ENCODE assay signal across 13 mouse cellular contexts in genomic region chr11:107761790-107762500, GRCm38 (mm10). TPM values are rescaled to one million over a fixed set of nuclear protein-coding genes. Genes with fewer than 3 reads are reported as not detected.
DNase-seq lines count a peak whose midpoint lies in the region; ATAC-seq and TF ChIP-seq lines count a peak whose summit lies in the region.
"Had no signal": no experiment of that assay in that cellular context is flagged by ENCODE, and none has a peak within 500 bp of the region (broad histone marks: within the 10 kb centered on the region; RNA-seq: fewer than 3 reads in every experiment).

No protein-coding gene starts in this region.

- ATAC-seq in liver, embryonic 16.5 days (ENCODE audit: low read depth), result peak; percentile 50; the same call in 1 of the 2 replicates
- no peak for ATAC-seq in liver, embryonic 11.5 days (replicated peaks; ENCODE audit: low FRiP score)
- ATAC-seq in hindbrain, embryonic 13.5 days (ENCODE audit: low FRiP score), result no peak
- no peak for ATAC-seq in neural tube, embryonic 13.5 days (ENCODE audit: low read depth)

- no peak overlapping the region for H3K4me2 ChIP-seq in liver, embryonic 16.5 days (ENCODE audit: low read depth, low read length)
- no peak overlapping the region for H3K4me2 ChIP-seq in liver, embryonic 11.5 days
- H3K4me2 ChIP-seq in hindbrain, embryonic 13.5 days, result no peak overlapping the region
- H3K4me2 ChIP-seq in neural tube, embryonic 13.5 days, result no peak overlapping the region
- H3K4me2 ChIP-seq: heart, embryonic 11.5 days had no signal

- WGBS in cerebellum, adult 2 months, result 15% methylated on average over 10 of the region's 10 CpGs
- WGBS in liver, embryonic 16.5 days (ENCODE audit: insufficient replicate concordance), result 53% methylated on average over 10 of the region's 10 CpGs
- WGBS in liver, embryonic 11.5 days, result 61% methylated on average over 10 of the region's 10 CpGs
- 67% methylated on average over 10 of the region's 10 CpGs for WGBS in hindbrain, embryonic 13.5 days
- 67% methylated on average over 10 of the region's 10 CpGs for WGBS in neural tube, embryonic 13.5 days

- H3K27me3 ChIP-seq in cerebellum, adult 2 months (ENCODE audit: control insufficient read depth, insufficient read depth, low read length), result no peaks in the 10 kb centered on the region
- no peaks in the 10 kb centered on the region for H3K27me3 ChIP-seq in liver, embryonic 16.5 days (ENCODE audit: control insufficient read depth, insufficient read depth, low read depth, low read length)
- H3K27me3 ChIP-seq in liver, embryonic 11.5 days (replicated peaks; ENCODE audit: control insufficient read depth, insufficient read depth, low read length), result no peaks in the 10 kb centered on the region
- H3K27me3 ChIP-seq in hindbrain, embryonic 13.5 days, result no peaks in the 10 kb centered on the region
- H3K27me3 ChIP-seq in neural tube, embryonic 13.5 days, result no peaks in the 10 kb centered on the region

- H3K36me3 ChIP-seq in liver, embryonic 16.5 days (ENCODE audit: control insufficient read depth, insufficient read depth), result no peaks in the 10 kb centered on the region
- H3K36me3 ChIP-seq in liver, embryonic 11.5 days (ENCODE audit: control insufficient read depth, insufficient read depth, low read length), result no peaks in the 10 kb centered on the region
- H3K36me3 ChIP-seq in hindbrain, embryonic 13.5 days, result peaks cover 6% of the 10 kb centered on the region; the same call in 1 of the 2 replicates
- H3K36me3 ChIP-seq in neural tube, embryonic 13.5 days, result peaks cover 10% of the 10 kb centered on the region; the same call in 1 of the 2 replicates
- H3K36me3 ChIP-seq: embryonic facial prominence, embryonic 10.5 days had no signal

- H3K27ac ChIP-seq in cerebellum, adult 2 months (ENCODE audit: insufficient read depth, low read length), result no peak overlapping the region
- no peak overlapping the region for H3K27ac ChIP-seq in liver, embryonic 16.5 days (ENCODE audit: low read length)
- H3K27ac ChIP-seq in liver, embryonic 11.5 days (ENCODE audit: low read depth, low read length), result no peak overlapping the region
- peak overlapping the region; percentile 95 for H3K27ac ChIP-seq in hindbrain, embryonic 13.5 days
- H3K27ac ChIP-seq in neural tube, embryonic 13.5 days (replicated peaks), result peak overlapping the region; percentile 95
- H3K27ac ChIP-seq: embryonic facial prominence, embryonic 10.5 days; macrophage had no signal

- no peak for TF ChIP-seq POLR2A in cerebellum, adult 2 months (IDR thresholded peaks at IDR 0.05; ENCODE audit: borderline replicate concordance, insufficient read depth, low read length)

- H3K9ac ChIP-seq in liver, embryonic 16.5 days (ENCODE audit: low read depth, low read length), result no peak overlapping the region
- H3K9ac ChIP-seq in liver, embryonic 11.5 days (ENCODE audit: low read depth, low read length), result no peak overlapping the region
- H3K9ac ChIP-seq in hindbrain, embryonic 13.5 days, result no peak overlapping the region
- 0 out of 2 replicates have a peak overlapping the region, but pooled peaks have one; percentile 35 for H3K9ac ChIP-seq in neural tube, embryonic 13.5 days

- H3K4me3 ChIP-seq in cerebellum, adult 2 months (replicated peaks; ENCODE audit: insufficient read depth, low read depth, low read length), result no peak overlapping the region
- H3K4me3 ChIP-seq in liver, embryonic 16.5 days (ENCODE audit: low read depth, low read length), result no peak overlapping the region
- no peak overlapping the region for H3K4me3 ChIP-seq in liver, embryonic 11.5 days (ENCODE audit: low read depth, low read length)
- H3K4me3 ChIP-seq in hindbrain, embryonic 13.5 days, result no peak overlapping the region
- no peak overlapping the region for H3K4me3 ChIP-seq in neural tube, embryonic 13.5 days
- H3K4me3 ChIP-seq: embryonic facial prominence, embryonic 10.5 days had no signal

- no peaks in the 10 kb centered on the region for H3K9me3 ChIP-seq in liver, embryonic 16.5 days (replicated peaks; ENCODE audit: control insufficient read depth, low read length)
- no peaks in the 10 kb centered on the region for H3K9me3 ChIP-seq in liver, embryonic 11.5 days (ENCODE audit: control insufficient read depth, low read length)
- H3K9me3 ChIP-seq in hindbrain, embryonic 13.5 days, result no peaks in the 10 kb centered on the region
- H3K9me3 ChIP-seq in neural tube, embryonic 13.5 days, result no peaks in the 10 kb centered on the region
- H3K9me3 ChIP-seq: embryonic facial prominence, embryonic 10.5 days had no signal

- H3K4me1 ChIP-seq in cerebellum, adult 2 months (ENCODE audit: control insufficient read depth, insufficient read depth, low read length), result peaks cover 17% of the 10 kb centered on the region
- H3K4me1 ChIP-seq in liver, embryonic 16.5 days (ENCODE audit: control insufficient read depth, low read depth, low read length), result no peaks in the 10 kb centered on the region
- no peaks in the 10 kb centered on the region for H3K4me1 ChIP-seq in liver, embryonic 11.5 days (replicated peaks; ENCODE audit: control insufficient read depth, insufficient read depth, low read length)
- H3K4me1 ChIP-seq in hindbrain, embryonic 13.5 days (replicated peaks), result peaks cover 72% of the 10 kb centered on the region
- H3K4me1 ChIP-seq in neural tube, embryonic 13.5 days (replicated peaks), result peaks cover 69% of the 10 kb centered on the region

- peak; percentile 29 to 30 for DNase-seq in cerebellum, adult 2 months
- no peak for DNase-seq in cerebellum, adult 8-10 months
- no peak for DNase-seq in liver, embryonic 11.5 days (ENCODE audit: low spot score)
- no peak for DNase-seq in adrenal gland, postnatal 4 days (ENCODE audit: low spot score in 2 of 2)
- no peak for DNase-seq in urinary bladder, adult 2 months (ENCODE audit: low spot score)
- DNase-seq: kidney, adult 18-20 months had no signal

- no peak for TF ChIP-seq CTCF in cerebellum, adult 2 months (IDR thresholded peaks at IDR 0.05; ENCODE audit: borderline replicate concordance, insufficient read depth, low read depth, low read length)

RNA-seq across cellular contexts. Expression of gene Cacng4, which starts 32.4 kb away (rescaled TPM):
- polyA plus RNA-seq in cerebellum, adult 2 months (2012; rRNA removed), result 24.5 and 25.6 TPM in 2 replicates
- polyA plus RNA-seq in liver, embryonic 16.5 days (2015; fragmentation: Nextera tagmentation; extraction: Ambion mirVana), result 0.05 and 0.06 TPM in 2 replicates
- polyA plus RNA-seq in liver, embryonic 11.5 days (2014; fragmentation: Nextera tagmentation; extraction: Ambion mirVana), result 0.97 and 1.3 TPM in 2 replicates
- polyA plus RNA-seq in hindbrain, embryonic 13.5 days (2015; fragmentation: Nextera tagmentation; extraction: Ambion mirVana), result 50.0 TPM in 2 replicates
- 39.1 and 43.2 TPM in 2 replicates for polyA plus RNA-seq in neural tube, embryonic 13.5 days (2015; fragmentation: Nextera tagmentation; extraction: Ambion mirVana)
- total RNA-seq in adrenal gland, postnatal 4 days (2021), result 10 to 100 TPM in 1 of 2 experiments, 1 to 10 TPM in 1; 8.9 to 12.1 TPM
- 0.38 and 0.45 TPM in 2 replicates for polyA plus RNA-seq in urinary bladder, adult 2 months (2012; rRNA removed)
- polyA plus RNA-seq: macrophage had no signal

RNA-seq across cellular contexts. Expression of gene Cacng1, which starts 45.6 kb away (rescaled TPM):
- 0.13 and 0.14 TPM in 2 replicates for polyA plus RNA-seq in cerebellum, adult 2 months (2012; rRNA removed)
- 0.98 and 2.0 TPM in 2 replicates for polyA plus RNA-seq in liver, embryonic 16.5 days (2015; fragmentation: Nextera tagmentation; extraction: Ambion mirVana)
- not detected in 2 replicates for polyA plus RNA-seq in liver, embryonic 11.5 days (2014; fragmentation: Nextera tagmentation; extraction: Ambion mirVana)
- 0.31 and 0.35 TPM in 2 replicates for polyA plus RNA-seq in hindbrain, embryonic 13.5 days (2015; fragmentation: Nextera tagmentation; extraction: Ambion mirVana)
- polyA plus RNA-seq in neural tube, embryonic 13.5 days (2015; fragmentation: Nextera tagmentation; extraction: Ambion mirVana), result 0.61 and 1.0 TPM in 2 replicates
- 10 to 100 TPM in 1 of 2 experiments, 1 to 10 TPM in 1; 2.4 to 11.1 TPM for total RNA-seq in adrenal gland, postnatal 4 days (2021)
- 0.06 TPM in 2 replicates for polyA plus RNA-seq in urinary bladder, adult 2 months (2012; rRNA removed)
- total RNA-seq: layer of hippocampus, adult 18-20 months had no signal
- polyA plus RNA-seq: embryonic facial prominence, embryonic 10.5 days; heart, embryonic 11.5 days; macrophage had no signal

Comparison
In these comparisons a context has a peak if more than half of its experiments do, and no peak if none do; other contexts are left out.
1. DNase-seq: peak in cerebellum, adult 2 months (2 of 2); none in cerebellum, adult 8-10 months (single experiment), liver, embryonic 11.5 days (single experiment), adrenal gland, postnatal 4 days (0 of 2) and urinary bladder, adult 2 months (single experiment).
2. H3K27ac ChIP-seq: peak in hindbrain, embryonic 13.5 days (single experiment) and neural tube, embryonic 13.5 days (single experiment); none in cerebellum, adult 2 months (single experiment), liver, embryonic 16.5 days (single experiment) and liver, embryonic 11.5 days (single experiment).
3. RNA of gene Cacng4, which starts 32.4 kb away (polyA plus RNA-seq): 50.0 TPM in hindbrain, embryonic 13.5 days, 39.1 to 43.2 TPM in neural tube, embryonic 13.5 days and 24.5 to 25.6 TPM in cerebellum, adult 2 months; 0.97 to 1.3 TPM in liver, embryonic 11.5 days, 0.38 to 0.45 TPM in urinary bladder, adult 2 months and 0.05 to 0.06 TPM in liver, embryonic 16.5 days; every median in the first group is over 10 times any median in the second.